Mouse (Mus musculus): ENCODE data around the gene Msi2.
A peak's percentile ranks its signal among the peaks of the same experiment; 100 is the strongest.

Gene Msi2

GRCm38 (mm10) chr11:88587710-88588109 is 130.6 kb downstream of the Msi2 start:
- no peak for DNase-seq

- DNase-seq: no peak
These were observed 132.4 kb downstream of the Msi2 start for GRCm38 (mm10) chr11:88585880-88586279.

- DNase-seq: no peak
These were observed 133.1 kb downstream of the Msi2 start for GRCm38 (mm10) chr11:88585171-88585632.

DNA sequence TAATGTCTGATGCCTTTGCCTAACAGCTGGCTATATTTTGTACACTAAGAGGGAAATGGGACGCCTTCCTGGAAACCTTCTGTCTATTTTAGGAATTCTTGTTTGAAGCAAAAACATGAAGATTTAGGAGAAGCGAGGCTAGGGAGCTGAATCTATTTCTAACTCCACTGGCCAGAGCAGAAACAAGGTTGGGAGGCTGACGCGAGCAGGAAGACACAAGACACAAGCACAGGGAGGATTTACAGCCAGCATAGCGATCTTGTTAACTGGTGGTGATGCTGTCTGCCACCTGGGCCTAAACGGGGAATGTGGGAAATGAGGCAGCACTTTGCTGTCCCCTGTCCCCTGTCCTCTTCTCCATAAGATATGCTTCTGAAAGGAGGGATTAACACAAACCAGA is 134.4 kb downstream of the Msi2 start:
- DNase-seq: no peak

DNA sequence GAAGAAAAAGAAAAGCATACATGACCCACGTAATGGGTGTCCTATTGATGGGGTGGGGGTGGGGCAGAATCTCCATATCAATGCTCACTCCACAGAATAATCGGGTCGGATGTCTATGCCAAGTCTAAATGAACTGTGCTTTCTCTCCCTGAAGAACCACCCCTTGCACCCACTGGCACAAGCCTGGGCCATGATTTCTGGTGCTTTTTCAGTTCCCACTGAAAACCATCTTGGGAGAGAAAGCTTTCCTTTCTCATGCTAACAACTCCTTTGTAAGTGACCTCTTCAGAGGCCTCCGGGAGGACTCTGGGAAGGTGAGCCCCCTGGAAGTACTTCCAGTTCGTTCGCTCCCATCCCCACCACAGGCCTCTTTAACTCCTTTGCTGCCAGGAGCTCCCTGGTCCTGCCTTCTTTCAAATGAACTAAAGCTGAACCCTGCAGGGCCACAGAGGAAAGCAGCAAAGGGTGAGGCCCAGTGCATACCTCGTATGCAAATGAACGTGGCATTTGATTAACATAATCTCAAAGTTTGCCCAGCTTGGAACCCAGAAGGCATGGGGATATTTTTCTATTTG is 135.0 kb downstream of the Msi2 start:
- DNase-seq: no peak

- no peak for DNase-seq
These were observed 135.5 kb downstream of the Msi2 start for GRCm38 (mm10) chr11:88582781-88583180.

- DNase-seq: no peak
These were observed 136.1 kb downstream of the Msi2 start for GRCm38 (mm10) chr11:88582021-88582707.

DNA sequence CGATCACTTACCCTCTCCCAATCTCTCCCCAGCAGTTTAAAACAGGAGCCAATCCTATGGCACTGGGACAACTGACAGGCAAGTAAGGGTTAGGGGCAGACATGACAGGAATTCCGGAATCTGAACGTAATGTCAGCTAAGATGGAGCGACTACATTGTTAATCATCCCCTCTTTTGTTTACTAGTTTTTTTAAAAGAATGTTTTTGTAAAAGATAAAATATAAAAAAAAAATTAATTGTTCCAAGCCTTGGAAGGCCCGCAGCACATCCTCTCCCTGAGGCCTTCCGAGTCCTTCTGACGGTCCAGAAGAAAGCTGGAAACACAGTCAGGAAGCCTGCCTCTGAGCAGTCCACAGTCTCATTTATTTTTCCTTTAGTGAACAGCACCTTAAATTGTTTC is 136.9 kb downstream of the Msi2 start:
- no peak for DNase-seq

- DNase-seq: no peak
These were observed 139.6 kb downstream of the Msi2 start for GRCm38 (mm10) chr11:88578700-88579099.

DNA sequence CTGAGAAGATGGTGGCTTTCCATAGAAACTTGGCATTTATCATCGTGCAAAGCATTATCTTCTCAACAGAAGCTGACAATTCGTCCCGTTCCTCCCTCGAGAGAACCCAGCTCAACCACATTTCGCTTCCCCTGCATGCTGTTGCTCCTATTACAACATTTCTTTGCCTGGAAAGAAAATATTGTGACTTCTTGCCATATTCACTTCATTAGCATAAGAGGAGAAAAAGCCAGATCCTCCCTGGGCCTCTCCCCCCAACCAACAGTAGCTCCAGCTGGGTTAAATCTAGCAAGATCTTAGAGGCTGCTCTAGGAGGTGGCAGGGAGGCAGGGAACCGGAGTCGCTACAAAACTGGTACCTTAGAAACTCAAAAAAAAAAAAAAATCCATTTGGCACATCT is 141.2 kb downstream of the Msi2 start:
- peak in 1 of 2 experiments; percentile 46 for DNase-seq

- peak in 1 of 2 experiments; percentile 71 for DNase-seq
These were observed 141.9 kb downstream of the Msi2 start for GRCm38 (mm10) chr11:88576233-88576998.

GRCm38 (mm10) chr11:88574575-88575360 is 143.5 kb downstream of the Msi2 start:
- no peak for DNase-seq

- no peak for DNase-seq
These were observed 145.3 kb downstream of the Msi2 start for GRCm38 (mm10) chr11:88573013-88573412.

GRCm38 (mm10) chr11:88572461-88572860 is 145.9 kb downstream of the Msi2 start:
- no peak for DNase-seq

DNA sequence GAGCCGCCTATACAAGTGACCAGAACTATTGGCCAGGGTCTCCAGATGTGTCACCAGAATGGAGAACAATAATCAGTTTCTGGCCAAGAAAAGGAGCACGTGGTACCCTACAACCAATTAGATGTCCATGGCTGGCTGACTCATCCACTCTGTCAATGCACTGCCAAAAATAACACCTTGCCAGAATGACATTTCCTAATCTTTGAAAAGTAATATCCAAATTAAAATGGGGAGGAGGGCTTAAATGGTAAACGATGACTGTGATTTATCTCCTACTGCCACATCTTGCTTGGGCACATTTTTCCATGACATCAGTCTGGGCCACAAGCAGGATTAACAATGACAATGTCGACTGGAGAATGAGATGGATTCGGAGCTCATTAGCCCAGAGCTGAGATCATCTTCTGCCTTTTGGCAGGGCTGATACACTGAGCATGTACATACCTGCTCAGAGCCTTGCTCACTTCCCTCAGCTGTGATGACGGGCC is 147.6 kb downstream of the Msi2 start:
- no peak for DNase-seq

GRCm38 (mm10) chr11:88566613-88567606 is 151.4 kb downstream of the Msi2 start:
- no peak for DNase-seq

- DNase-seq: no peak
These were observed 153.5 kb downstream of the Msi2 start for GRCm38 (mm10) chr11:88564810-88565209.

DNA sequence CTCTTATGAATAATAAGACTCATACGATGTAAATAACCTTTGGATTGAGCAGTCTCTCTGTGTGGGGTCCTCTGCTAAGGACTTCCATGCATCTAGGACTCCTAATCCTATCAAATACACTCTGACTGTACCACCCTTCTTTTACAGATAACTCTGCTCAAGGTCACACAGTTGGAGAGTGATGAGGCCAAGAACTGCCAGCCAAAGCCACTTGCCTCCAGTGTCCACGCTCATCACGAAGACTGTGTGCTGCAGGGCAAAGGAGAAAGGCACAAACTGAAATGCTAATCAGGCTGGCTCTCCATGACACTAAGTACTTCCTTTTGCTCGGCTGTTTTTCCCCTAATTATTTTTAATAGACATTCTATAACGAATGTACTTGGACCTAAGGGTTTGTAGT is 153.9 kb downstream of the Msi2 start:
- no peak for DNase-seq

- peak in 1 of 2 experiments; percentile 40 for DNase-seq
These were observed 157.1 kb downstream of the Msi2 start for GRCm38 (mm10) chr11:88561191-88561590.

DNA sequence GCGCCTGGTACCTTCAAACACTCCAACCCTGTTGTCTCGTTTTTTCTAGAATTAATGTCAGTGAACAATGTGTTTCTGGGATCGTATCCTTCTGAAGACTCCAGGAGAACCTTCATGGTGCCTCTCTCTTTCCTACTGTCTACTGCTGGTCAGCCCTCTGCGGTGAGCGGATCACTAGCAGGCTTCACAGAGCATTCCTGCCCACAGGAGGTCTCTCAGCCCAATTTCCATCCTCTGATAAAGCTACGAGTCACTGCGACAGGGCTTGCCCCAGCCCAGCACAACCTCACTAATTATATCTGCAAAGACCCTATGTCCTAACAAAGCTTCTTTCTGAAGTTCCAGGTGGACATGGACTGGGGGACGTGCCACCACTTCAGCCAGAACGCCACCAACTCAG is 157.7 kb downstream of the Msi2 start:
- DNase-seq: no peak

DNA sequence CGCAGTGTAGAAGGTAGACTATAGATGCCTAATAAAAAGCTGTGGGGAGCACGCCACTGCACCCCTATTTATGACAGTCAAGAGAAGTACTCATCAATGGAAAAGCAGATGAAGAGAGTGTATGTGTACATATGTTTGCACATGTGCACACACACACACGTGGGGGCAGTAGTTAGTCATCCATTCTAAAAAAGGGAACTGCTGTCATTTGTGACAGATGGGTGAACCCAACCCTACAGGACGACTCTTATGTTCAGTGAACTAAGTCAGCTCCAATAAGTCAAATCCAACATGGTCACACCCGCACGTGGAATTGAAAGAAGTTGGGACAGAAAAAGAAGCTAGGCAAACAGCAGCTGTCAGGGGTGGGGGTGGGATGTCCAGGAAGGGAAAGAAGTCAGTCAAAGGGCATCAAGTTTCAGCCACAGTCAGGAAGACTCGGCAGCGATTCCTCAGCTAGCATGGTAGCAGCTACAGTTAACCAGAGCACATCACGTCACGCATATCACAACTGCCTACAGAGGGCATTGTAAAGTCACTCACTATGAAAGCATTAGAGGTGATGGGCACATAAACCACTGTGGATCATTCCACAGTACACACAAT is 158.8 kb downstream of the Msi2 start:
- DNase-seq: no peak
